Mouse (Mus musculus) forebrain, embryonic 11.5 days (tissue): ENCODE data around the gene Tbc1d14. TPM values are rescaled to one million over a fixed set of nuclear protein-coding genes. Genes with fewer than 3 reads are reported as not detected.

ENCODE experiments used
- ATAC-seq: fragments of 200-750 bp; cut with Nextera tagmentation; replicated peaks from 2 replicates; pipeline ENCODE4 v1.8.0; 2017; ENCODE audit warnings: moderate TSS enrichment; ENCODE audit not compliant: low FRiP score
- DNase-seq: peaks from one replicate; pipeline ENCODE4 v3.0.0-alpha.2; 2017; ENCODE audit warnings: low spot score
- H3K27ac ChIP-seq: fragments of 300-500 bp; sonication (generic); 2 replicates; pipeline ENCODE4 v1.5.1; 2014; ENCODE audit warnings: low read depth, low read length
- H3K27me3 ChIP-seq: fragments of 300-500 bp; sonication (generic); 2 replicates; pipeline ENCODE4 v1.6.1; 2014; ENCODE audit warnings: mild to moderate bottlenecking, low read length, mixed read lengths; ENCODE audit not compliant: control insufficient read depth, insufficient read depth
- H3K36me3 ChIP-seq: fragments of 300-500 bp; sonication (generic); 2 replicates; pipeline ENCODE4 v1.6.1; 2014; ENCODE audit warnings: mild to moderate bottlenecking, low read length, moderate library complexity, mixed read lengths; ENCODE audit not compliant: control insufficient read depth, insufficient read depth
- H3K4me1 ChIP-seq: fragments of 300-500 bp; sonication (generic); replicated peaks from 2 replicates; pipeline ENCODE4 v1.6.1; 2014; ENCODE audit warnings: low read length, mixed read lengths; ENCODE audit not compliant: control insufficient read depth, insufficient read depth
- H3K4me2 ChIP-seq: fragments of 300-500 bp; sonication (generic); 2 replicates; pipeline ENCODE4 v1.6.1; 2014; ENCODE audit warnings: low read depth, mild to moderate bottlenecking, low read length, moderate library complexity, mixed read lengths; ENCODE audit not compliant: severe bottlenecking
- H3K4me3 ChIP-seq: fragments of 300-500 bp; sonication (generic); 2 replicates; pipeline ENCODE4 v1.5.1; 2014; ENCODE audit warnings: low read depth, low read length
- H3K9ac ChIP-seq: fragments of 300-500 bp; sonication (generic); 2 replicates; pipeline ENCODE4 v1.6.1; 2014; ENCODE audit warnings: low read length
- H3K9me3 ChIP-seq: fragments of 300-500 bp; sonication (generic); 2 replicates; pipeline ENCODE4 v1.6.1; 2016; ENCODE audit warnings: low read length, mixed read lengths; ENCODE audit not compliant: control insufficient read depth
- WGBS: fragments of 180-500 bp; shearing (Covaris S2); extraction: QIAGEN DNeasy Blood & Tissue Kit; methylation state at CpG from one replicate; pipeline ENCODE4 v1.1.7; 2014; 5-methylcytosine and 5-hydroxymethylcytosine counted together
- polyA plus RNA-seq: library from polyadenylated mRNA; unstranded; fragments of >200 nt; fragmentation: Nextera tagmentation; extraction: Ambion mirVana; gene quantifications from 2 replicates; pipeline ENCODE4 v1.2.1, GENCODE M21; 2014

Tbc1d14 gene
- polyA plus RNA-seq = 48.3 and 50.8 TPM in 2 replicates

DNA sequence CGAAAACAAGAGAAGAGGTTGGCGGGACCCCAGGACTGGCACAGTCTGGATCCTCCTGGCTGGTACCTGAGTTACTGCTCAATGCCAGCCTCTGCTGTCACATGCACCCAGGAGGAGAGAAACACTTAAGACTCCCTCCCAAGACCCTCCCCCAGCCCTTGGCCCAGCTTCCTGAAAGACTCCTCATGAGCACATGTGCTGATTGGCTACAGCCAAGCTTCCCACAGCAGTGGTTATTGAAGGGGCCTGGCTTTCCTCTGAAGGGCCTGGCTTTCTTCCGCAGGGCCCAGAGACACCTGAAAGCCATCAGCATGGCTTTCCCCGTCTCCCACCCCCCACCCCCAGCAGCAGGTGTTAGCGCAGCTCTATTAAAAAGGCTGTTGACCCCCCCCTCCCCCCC is at the start of gene Tbc1d14:
Gene Tbc1d14 (minus strand): TSS at position 101 of the 400 bp plus-strand sequence.
- H3K9me3 ChIP-seq = no peaks in the 10 kb centered on the region
- no peaks in the 10 kb centered on the region for H3K27me3 ChIP-seq
- no peaks in the 10 kb centered on the region for H3K4me1 ChIP-seq
- H3K4me2 ChIP-seq = no peak within 1 kb of the TSS
- no peak within 1 kb of the TSS for H3K9ac ChIP-seq
- DNase-seq (no peak), ATAC-seq (no peak)
- WGBS = 82% methylated on average over 5 of the region's 5 CpGs
- no peak within 1 kb of the TSS for H3K4me3 ChIP-seq
- H3K36me3 ChIP-seq = no peaks in the 10 kb centered on the region
- H3K27ac ChIP-seq = no peak within 1 kb of the TSS

DNA sequence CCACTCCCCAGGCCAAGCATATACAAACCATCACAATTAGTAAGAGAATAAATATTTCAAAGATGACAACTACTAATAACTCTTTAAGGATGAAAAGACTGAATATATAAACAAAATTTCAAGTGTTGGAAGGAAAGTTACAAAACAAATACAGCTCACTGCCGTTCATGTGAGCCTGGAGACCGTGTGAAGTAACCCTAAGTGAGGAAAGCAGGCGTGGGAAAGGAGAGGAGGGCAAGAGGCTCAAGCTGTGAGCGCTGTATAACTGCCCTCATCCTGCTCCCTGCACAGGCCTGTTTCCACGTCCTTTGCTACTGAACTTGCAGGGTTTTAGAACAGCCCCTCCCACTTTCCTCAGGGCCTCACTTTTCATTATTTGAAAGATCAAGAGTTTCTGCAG is 32.5 kb upstream of the Tbc1d14 start:
- no peak overlapping the region for H3K4me2 ChIP-seq
- H3K4me3 ChIP-seq = no peak overlapping the region
- 78% methylated on average over 5 of the region's 5 CpGs for WGBS
- H3K36me3 ChIP-seq = no peaks in the 10 kb centered on the region; the same call in 1 of the 2 replicates
- no peak overlapping the region for H3K27ac ChIP-seq
- ATAC-seq (no peak), DNase-seq (no peak)
- H3K27me3 ChIP-seq = no peaks in the 10 kb centered on the region
- H3K9ac ChIP-seq = no peak overlapping the region
- H3K4me1 ChIP-seq = no peaks in the 10 kb centered on the region
- no peaks in the 10 kb centered on the region for H3K9me3 ChIP-seq

DNA sequence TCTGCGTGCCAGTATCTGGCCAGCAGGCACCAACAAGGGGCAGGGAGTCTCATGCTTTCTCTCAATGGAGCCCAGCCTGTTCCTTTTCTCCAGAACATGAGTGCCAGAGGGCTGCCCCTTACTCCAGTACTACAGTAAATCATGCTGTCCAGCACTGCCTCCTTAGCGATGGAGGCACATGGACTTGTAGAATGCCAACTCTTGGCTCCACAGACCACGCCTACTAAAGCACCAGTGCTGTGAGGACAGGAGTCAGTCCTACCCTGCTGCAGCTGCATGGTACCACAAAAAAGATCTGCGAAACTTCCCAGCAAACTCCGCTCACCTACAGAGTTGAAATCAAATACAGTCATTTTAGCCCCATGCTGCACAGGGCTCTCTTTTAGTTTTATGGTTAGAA is 30.6 kb upstream of the Tbc1d14 start:
- H3K36me3 ChIP-seq = no peaks in the 10 kb centered on the region; the same call in 1 of the 2 replicates
- no peak overlapping the region for H3K27ac ChIP-seq
- H3K27me3 ChIP-seq = no peaks in the 10 kb centered on the region
- no peak overlapping the region for H3K4me3 ChIP-seq
- no peak for DNase-seq
- H3K4me1 ChIP-seq = no peaks in the 10 kb centered on the region
- ATAC-seq = no peak
- H3K9ac ChIP-seq = no peak overlapping the region
- H3K9me3 ChIP-seq = no peaks in the 10 kb centered on the region
- no peak overlapping the region for H3K4me2 ChIP-seq
- WGBS = 93% methylated on average over 5 of the region's 5 CpGs

DNA sequence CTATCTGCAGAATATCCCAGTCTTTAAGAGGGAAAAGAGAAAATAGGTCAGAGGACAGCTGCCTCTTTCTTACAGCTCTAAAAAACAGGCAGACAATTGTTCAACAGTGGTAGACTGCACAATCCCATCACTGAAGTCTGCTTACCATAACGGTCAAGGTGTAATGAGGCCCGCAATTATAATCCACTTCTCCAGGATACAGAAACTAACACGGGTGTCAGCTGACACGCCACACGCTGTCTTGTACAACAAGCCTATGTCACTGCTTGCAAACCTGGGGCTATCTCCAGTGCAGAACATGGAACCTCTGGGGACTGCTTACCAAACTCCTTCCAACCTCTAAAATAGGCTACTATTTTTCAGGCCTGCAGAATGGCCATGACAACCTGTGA is 28.0 kb upstream of the Tbc1d14 start:
- no peak overlapping the region for H3K27ac ChIP-seq
- H3K9ac ChIP-seq = no peak overlapping the region
- no peaks in the 10 kb centered on the region for H3K27me3 ChIP-seq
- WGBS = 88% methylated on average over 5 of the region's 5 CpGs
- ATAC-seq (no peak), DNase-seq (no peak)
- H3K4me2 ChIP-seq = no peak overlapping the region
- no peaks in the 10 kb centered on the region for H3K4me1 ChIP-seq
- H3K36me3 ChIP-seq = 0 out of 2 replicates have a peak, but pooled peaks cover 3% of the 10 kb centered on the region
- H3K4me3 ChIP-seq = no peak overlapping the region
- no peaks in the 10 kb centered on the region for H3K9me3 ChIP-seq

DNA sequence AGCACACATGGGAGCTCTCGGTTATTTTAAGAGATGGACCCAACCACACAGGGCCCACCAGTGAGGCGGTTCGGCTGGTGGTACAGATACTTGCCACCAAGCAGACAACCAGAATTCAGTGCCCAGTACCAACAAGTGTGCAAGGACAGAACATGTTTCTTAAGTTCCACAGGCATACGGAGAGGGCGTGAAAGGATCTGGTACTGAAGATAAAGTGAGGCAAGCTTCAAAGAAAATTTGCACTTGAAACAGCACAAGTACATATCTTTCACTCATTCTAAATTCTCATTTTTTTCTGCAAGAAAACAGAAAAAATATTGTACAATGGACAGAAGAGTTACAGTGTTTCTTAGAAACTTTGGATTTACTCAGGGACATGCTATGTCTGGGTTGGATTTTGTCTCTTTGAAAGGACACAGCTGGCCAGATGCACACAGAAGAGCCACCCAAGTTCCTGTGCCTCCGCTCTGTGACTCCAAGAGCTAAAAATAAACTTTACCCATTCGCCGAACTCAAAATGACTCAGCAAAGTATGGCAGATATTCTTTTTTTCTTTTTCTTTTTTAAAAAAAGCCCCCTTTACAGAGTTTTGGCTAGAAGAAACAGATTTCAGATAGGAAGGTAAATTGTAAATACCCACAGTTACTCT is 27.5 kb upstream of the Tbc1d14 start:
- WGBS = 89% methylated on average over 8 of the region's 8 CpGs
- 0 out of 2 replicates have a peak, but pooled peaks cover 3% of the 10 kb centered on the region for H3K36me3 ChIP-seq

DNA sequence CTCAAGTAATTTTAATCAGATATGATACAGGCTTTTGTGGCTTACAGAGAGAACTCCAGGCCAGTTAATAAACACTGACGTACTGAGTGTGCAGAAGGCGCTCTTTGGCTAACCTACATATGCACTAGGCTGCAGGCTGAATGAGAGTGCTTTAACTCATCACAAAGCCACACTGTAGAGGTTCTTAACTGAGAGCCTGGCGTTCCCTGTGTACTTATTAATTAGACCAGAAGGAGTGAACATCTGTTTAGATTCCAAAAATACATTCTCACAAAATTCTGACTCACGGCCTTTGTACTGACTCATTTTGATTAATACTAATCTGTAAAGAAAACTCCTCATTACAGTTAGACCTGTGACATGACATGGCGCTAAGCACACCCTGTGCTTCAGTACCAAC is 25.8 kb upstream of the Tbc1d14 start:
- Histone ChIP-seq H3K4me2 (no peak overlapping the region), H3K4me1 (no peaks in the 10 kb centered on the region), H3K4me3 (no peak overlapping the region), H3K27me3 (no peaks in the 10 kb centered on the region), H3K27ac (no peak overlapping the region), H3K9ac (no peak overlapping the region), H3K36me3 (0 out of 2 replicates have a peak, but pooled peaks cover 3% of the 10 kb centered on the region), H3K9me3 (no peaks in the 10 kb centered on the region)
- no peak for ATAC-seq
- no peak for DNase-seq
- 88% methylated on average over 5 of the region's 5 CpGs for WGBS

More for the DNA sequence above, 27.5 kb upstream of the Tbc1d14 start:
- Histone ChIP-seq H3K9ac (no peak overlapping the region), H3K27ac (peak overlapping the region; percentile 25; the same call in 1 of the 2 replicates), H3K4me2 (no peak overlapping the region), H3K9me3 (no peaks in the 10 kb centered on the region), H3K4me1 (no peaks in the 10 kb centered on the region), H3K27me3 (no peaks in the 10 kb centered on the region), H3K4me3 (no peak overlapping the region)
- ATAC-seq = no peak
- no peak for DNase-seq

DNA sequence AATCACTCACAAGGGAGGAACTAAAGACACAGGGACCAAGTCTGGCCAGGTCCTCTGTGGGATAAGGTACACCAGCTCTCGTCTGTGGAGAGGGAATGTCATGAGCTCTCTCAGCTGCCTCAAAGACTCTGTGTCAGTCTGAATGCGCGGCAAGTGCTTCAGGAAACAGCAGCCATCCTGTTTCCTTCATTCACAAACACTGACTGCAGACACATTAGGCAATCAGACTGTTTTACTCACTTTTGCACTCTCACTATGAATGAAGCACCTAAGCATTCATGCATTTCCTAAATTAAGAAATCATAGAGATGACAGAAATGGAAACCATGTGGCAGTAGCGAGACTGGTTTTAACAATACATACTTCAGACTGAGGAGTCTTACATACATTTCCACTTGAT is 25.3 kb upstream of the Tbc1d14 start:
- WGBS = 79% methylated on average over 4 of the region's 4 CpGs
- ATAC-seq = no peak
- Histone ChIP-seq H3K4me3 (no peak overlapping the region), H3K27ac (no peak overlapping the region), H3K4me2 (no peak overlapping the region), H3K9ac (no peak overlapping the region), H3K4me1 (no peaks in the 10 kb centered on the region), H3K27me3 (no peaks in the 10 kb centered on the region), H3K9me3 (no peaks in the 10 kb centered on the region), H3K36me3 (0 out of 2 replicates have a peak, but pooled peaks cover 3% of the 10 kb centered on the region)
- DNase-seq = no peak

DNA sequence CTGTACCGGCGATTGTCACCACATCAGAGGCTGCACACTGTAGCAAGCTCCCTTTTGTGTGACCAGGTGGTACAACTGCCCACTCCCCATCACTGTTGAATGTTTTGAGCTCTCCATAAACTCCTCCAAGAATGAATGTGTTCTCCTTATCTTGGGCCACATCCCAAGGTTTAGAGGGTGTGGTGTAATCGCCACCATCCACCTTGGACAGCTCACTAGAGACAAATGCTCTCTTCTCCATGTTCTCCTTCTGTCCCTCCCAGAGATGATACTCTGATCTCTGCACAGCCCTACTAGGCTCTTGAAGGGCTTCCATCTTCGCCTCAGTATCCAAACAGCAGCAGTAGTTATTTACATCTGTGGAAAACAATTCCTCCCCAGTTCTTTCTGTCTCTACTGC is 21.0 kb upstream of the Tbc1d14 start:
- ATAC-seq (no peak), DNase-seq (no peak)
- Histone ChIP-seq H3K9ac (no peak overlapping the region), H3K4me2 (no peak overlapping the region), H3K4me3 (no peak overlapping the region), H3K9me3 (no peaks in the 10 kb centered on the region), H3K27me3 (no peaks in the 10 kb centered on the region), H3K27ac (no peak overlapping the region), H3K4me1 (no peaks in the 10 kb centered on the region), H3K36me3 (peaks cover 3% of the 10 kb centered on the region; the same call in 1 of the 2 replicates)
- WGBS = 91% methylated on average over 4 of the region's 4 CpGs

DNA sequence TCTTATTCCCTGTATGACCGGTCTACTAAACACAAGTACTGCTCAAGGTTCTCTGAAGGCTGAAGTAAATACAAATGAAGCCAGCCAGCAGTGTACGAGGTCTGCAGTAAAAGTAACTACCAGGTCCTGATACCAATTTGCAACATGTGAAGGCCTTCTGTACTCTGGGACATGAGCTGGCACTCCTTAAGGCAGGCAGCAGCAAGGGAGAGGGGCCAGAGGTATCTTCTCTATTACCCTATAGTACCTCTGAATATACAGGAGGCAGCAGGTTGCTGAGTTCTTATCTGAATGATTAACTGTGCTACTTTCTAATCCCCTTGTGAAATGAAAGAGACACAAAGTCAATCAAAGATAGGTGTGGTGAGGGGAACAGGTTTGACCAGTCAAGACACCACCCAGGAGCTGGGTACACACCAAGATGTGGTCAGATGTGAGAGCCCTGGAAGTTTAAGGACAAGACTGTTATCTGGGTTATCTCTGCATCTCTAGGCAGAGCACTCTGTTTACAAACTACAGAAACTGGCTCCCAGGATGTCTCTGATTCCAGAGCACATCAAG is 15.9 kb upstream of the Tbc1d14 start:
- Histone ChIP-seq H3K27me3 (no peaks in the 10 kb centered on the region), H3K9me3 (no peaks in the 10 kb centered on the region), H3K36me3 (no peaks in the 10 kb centered on the region; the same call in 1 of the 2 replicates), H3K27ac (no peak overlapping the region), H3K4me2 (no peak overlapping the region), H3K9ac (no peak overlapping the region), H3K4me3 (no peak overlapping the region), H3K4me1 (no peaks in the 10 kb centered on the region)
- ATAC-seq = no peak
- no peak for DNase-seq
- WGBS = 91% methylated on average over 2 of the region's 2 CpGs
